Mouse (Mus musculus): ENCODE data around the gene Obox2.
"Not testable (repeated sequence)": the region's sequence is repeated elsewhere in the genome, so short reads cannot be mapped to it uniquely, and the experiment has no call there.

Obox2 gene

GRCm38 (mm10) chr7:15388421-15388998 is at the start of gene Obox2, which contains the start of gene Obox1:
Gene Obox2, plus strand, starts transcription at chr7:15388721.
Gene Obox1, plus strand, starts transcription at chr7:15388948.
- not testable (repeated sequence) for DNase-seq (ENCODE audit: extremely low read depth, low read depth, low spot score)

DNA sequence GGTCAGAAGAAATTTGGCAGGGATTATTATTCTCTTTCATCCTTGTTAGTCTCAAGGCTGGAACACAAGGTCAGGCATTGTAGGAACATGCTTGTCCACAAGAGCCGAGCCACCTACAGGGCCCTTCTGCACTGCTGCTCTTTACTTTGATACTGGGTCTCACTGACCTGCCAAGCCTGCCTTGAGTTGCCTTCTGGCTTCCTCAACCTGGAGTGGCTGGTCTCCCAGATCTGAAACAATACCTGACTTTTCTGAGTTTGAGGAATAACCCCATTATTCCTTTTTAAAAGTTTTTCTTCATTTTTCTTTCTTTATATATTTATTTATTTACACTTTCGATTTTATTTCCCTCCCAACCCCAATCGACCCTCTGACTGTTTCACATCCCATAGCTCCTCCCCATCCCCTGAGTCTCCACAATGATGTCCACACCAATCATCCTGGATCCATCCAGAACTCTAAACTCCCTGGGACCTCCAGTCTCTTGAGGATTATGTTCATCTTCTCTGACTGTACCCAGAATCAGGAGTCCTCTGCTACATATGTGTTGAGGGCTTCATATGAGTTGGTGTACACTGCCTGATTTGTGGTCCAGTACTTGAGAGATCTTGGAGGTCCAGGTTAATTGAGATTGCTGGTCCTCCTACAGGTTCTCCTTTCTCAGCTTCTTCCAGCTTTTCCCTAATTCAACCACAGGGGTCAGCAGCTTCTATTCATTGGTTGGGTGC is 10.8 kb downstream of the Obox2 start:
- DNase-seq (ENCODE audit: extremely low read depth, low read depth, low spot score): not testable (repeated sequence)

- not testable (repeated sequence) for DNase-seq (ENCODE audit: extremely low read depth, low read depth, low spot score)
Observed at GRCm38 (mm10) chr7:15406816-15407215, 18.3 kb downstream of the Obox2 start.

DNA sequence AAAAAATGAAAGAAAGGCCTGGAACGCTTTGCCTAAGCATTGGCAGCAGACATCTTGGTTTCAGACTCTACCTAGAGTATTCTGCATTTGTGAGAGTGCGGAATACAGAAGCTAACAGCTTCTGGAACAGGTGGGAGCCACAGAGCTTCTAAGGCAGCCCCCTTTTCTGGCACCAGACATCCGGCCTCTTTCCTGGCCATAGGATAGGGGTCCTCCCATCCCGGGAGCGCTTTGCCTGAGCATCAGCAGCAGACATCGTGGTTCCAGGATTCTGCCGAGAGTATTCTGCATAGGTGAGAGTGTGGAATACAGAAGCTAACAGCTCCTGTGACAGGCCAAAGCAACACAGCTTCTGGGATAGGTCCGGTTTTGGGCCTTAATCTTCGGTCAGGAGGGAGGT is 29.5 kb downstream of the Obox2 start:
- not testable (repeated sequence) for DNase-seq (ENCODE audit: extremely low read depth, low read depth, low spot score)

GRCm38 (mm10) chr7:15425537-15425936 is 37.0 kb downstream of the Obox2 start:
- DNase-seq (ENCODE audit: extremely low read depth, low read depth, low spot score): not testable (repeated sequence)
